Mouse (Mus musculus) embryonic facial prominence, embryonic 14.5 days (tissue): ENCODE results near the gene Snrnp25. TPM values are rescaled to one million over a fixed set of nuclear protein-coding genes. Genes with fewer than 3 reads are reported as not detected.

Source experiments
- ATAC-seq: fragments of 200-750 bp; cut with Nextera tagmentation; 2 replicates; pipeline ENCODE4 v1.8.0; 2017; ENCODE audit warnings: low read depth, moderate number of reproducible peaks, moderate TSS enrichment
- DNase-seq: peaks from one replicate; pipeline ENCODE4 v3.0.0-alpha.2; 2015; ENCODE audit warnings: low spot score
- H3K27ac ChIP-seq: fragments of 300-500 bp; sonication (generic); replicated peaks from 2 replicates; pipeline ENCODE4 v1.5.1; 2014; ENCODE audit warnings: low read depth, mild to moderate bottlenecking, low read length, moderate library complexity
- H3K27me3 ChIP-seq: fragments of 300-500 bp; sonication (generic); replicated peaks from 2 replicates; pipeline ENCODE4 v1.6.1; 2014; ENCODE audit warnings: low read length; ENCODE audit not compliant: control insufficient read depth, insufficient read depth
- H3K36me3 ChIP-seq: fragments of 300-500 bp; sonication (generic); 2 replicates; pipeline ENCODE4 v1.6.1; 2014; ENCODE audit warnings: low read length, mixed read lengths; ENCODE audit not compliant: control insufficient read depth, insufficient read depth
- H3K4me1 ChIP-seq: fragments of 300-500 bp; sonication (generic); 2 replicates; pipeline ENCODE4 v1.6.1; 2014; ENCODE audit warnings: antibody characterized with exemption, low read length; ENCODE audit not compliant: control insufficient read depth, insufficient read depth
- H3K4me2 ChIP-seq: fragments of 300-500 bp; sonication (generic); 2 replicates; pipeline ENCODE4 v1.6.1; 2014; ENCODE audit warnings: low read depth, mild to moderate bottlenecking, low read length, moderate library complexity, mixed read lengths
- H3K4me3 ChIP-seq: fragments of 300-500 bp; sonication (generic); 2 replicates; pipeline ENCODE4 v1.5.1; 2014; ENCODE audit warnings: low read depth, mild to moderate bottlenecking, low read length
- H3K9ac ChIP-seq: fragments of 300-500 bp; sonication (generic); 2 replicates; pipeline ENCODE4 v1.6.1; 2014; ENCODE audit warnings: low read depth, mild to moderate bottlenecking, low read length, moderate library complexity, mixed read lengths
- H3K9me3 ChIP-seq: fragments of 300-500 bp; sonication (generic); 2 replicates; pipeline ENCODE4 v1.6.1; 2016; ENCODE audit warnings: low read length; ENCODE audit not compliant: control insufficient read depth
- WGBS: fragments of 180-500 bp; shearing (Covaris S2); extraction: QIAGEN DNeasy Blood & Tissue Kit; methylation state at CpG from one replicate; pipeline ENCODE4 v1.1.7; 2014; 5-methylcytosine and 5-hydroxymethylcytosine counted together
- polyA plus RNA-seq: library from polyadenylated mRNA; unstranded; fragments of >200 nt; fragmentation: Nextera tagmentation; extraction: Ambion mirVana; gene quantifications from 2 replicates; pipeline ENCODE4 v1.2.1, GENCODE M21; 2014

Snrnp25 gene
- polyA plus RNA-seq, 1 experiment from 2014 or later: 43.2 TPM

GRCm38 (mm10) chr11:32250880-32251763 is 45.9 kb downstream of the Snrnp25 start:
- H3K9me3 ChIP-seq: no peaks in the 10 kb centered on the region
- no peak overlapping the region for H3K4me3 ChIP-seq
- H3K36me3 ChIP-seq: peaks cover 61% of the 10 kb centered on the region
- DNase-seq: no peak
- H3K27me3 ChIP-seq: no peaks in the 10 kb centered on the region
- H3K9ac ChIP-seq: no peak overlapping the region
- no peak overlapping the region for H3K4me2 ChIP-seq
- ATAC-seq: no peak
- H3K4me1 ChIP-seq: no peaks in the 10 kb centered on the region
- 87% methylated on average over 8 of the region's 8 CpGs for WGBS
- no peak overlapping the region for H3K27ac ChIP-seq

- 95% methylated on average over 1 of the region's 1 CpGs for WGBS
Measured at GRCm38 (mm10) chr11:32253121-32253520, 47.9 kb downstream of the Snrnp25 start.

GRCm38 (mm10) chr11:32256146-32256545 is 50.9 kb downstream of the Snrnp25 start:
- ATAC-seq (no peak), DNase-seq (no peak)
- H3K27ac ChIP-seq: no peak overlapping the region
- no peak overlapping the region for H3K4me2 ChIP-seq
- H3K9me3 ChIP-seq: no peaks in the 10 kb centered on the region
- WGBS: 100% methylated on average over 1 of the region's 1 CpGs
- H3K36me3 ChIP-seq: peaks cover 45% of the 10 kb centered on the region
- H3K9ac ChIP-seq: no peak overlapping the region
- no peaks in the 10 kb centered on the region for H3K4me1 ChIP-seq
- no peaks in the 10 kb centered on the region for H3K27me3 ChIP-seq
- H3K4me3 ChIP-seq: no peak overlapping the region

More at GRCm38 (mm10) chr11:32253121-32253520, 47.9 kb downstream of the Snrnp25 start:
- Histone ChIP-seq H3K4me1 (no peaks in the 10 kb centered on the region), H3K4me3 (no peak overlapping the region), H3K36me3 (peaks cover 42% of the 10 kb centered on the region), H3K4me2 (no peak overlapping the region), H3K27me3 (no peaks in the 10 kb centered on the region), H3K27ac (no peak overlapping the region), H3K9me3 (no peaks in the 10 kb centered on the region), H3K9ac (no peak overlapping the region)
- ATAC-seq (no peak), DNase-seq (no peak)

GRCm38 (mm10) chr11:32256566-32256965 is 51.4 kb downstream of the Snrnp25 start:
- H3K4me1 ChIP-seq: no peaks in the 10 kb centered on the region
- WGBS: 86% methylated on average over 3 of the region's 3 CpGs
- ATAC-seq: no peak
- DNase-seq: no peak
- H3K9ac ChIP-seq: no peak overlapping the region
- H3K27ac ChIP-seq: no peak overlapping the region
- no peaks in the 10 kb centered on the region for H3K9me3 ChIP-seq
- no peak overlapping the region for H3K4me2 ChIP-seq
- H3K36me3 ChIP-seq: peaks cover 43% of the 10 kb centered on the region
- no peak overlapping the region for H3K4me3 ChIP-seq
- no peaks in the 10 kb centered on the region for H3K27me3 ChIP-seq

Other genes starting within 250 kb of the Snrnp25 start
- 0.10 TPM in 1 of 2 replicates, not detected in the other for gene 4930524B15Rik, start 239.8 kb upstream of the Snrnp25 start, polyA plus RNA-seq
- 3.7 and 4.2 TPM in 2 replicates for gene Nsg2, start 205.0 kb upstream of the Snrnp25 start, polyA plus RNA-seq
- 0.14 and 0.22 TPM in 2 replicates for gene Il9r, start 5.1 kb upstream of the Snrnp25 start, polyA plus RNA-seq
- 58.4 and 60.1 TPM in 2 replicates for gene Rhbdf1, start 16.9 kb downstream of the Snrnp25 start, polyA plus RNA-seq
- 29.7 and 34.1 TPM in 2 replicates for gene Mpg, start 21.1 kb downstream of the Snrnp25 start, polyA plus RNA-seq
- 22.3 and 27.0 TPM in 2 replicates for gene Nprl3, start 62.3 kb downstream of the Snrnp25 start, polyA plus RNA-seq
- gene Hba-x, start 71.0 kb downstream of the Snrnp25 start, polyA plus RNA-seq: 79.8 and 206 TPM in 2 replicates
- 6,016 and 7,188 TPM in 2 replicates for gene Hba-a1, start 78.1 kb downstream of the Snrnp25 start, polyA plus RNA-seq
- 1.2 and 1.7 TPM in 2 replicates for gene Hbq1b, start 81.5 kb downstream of the Snrnp25 start, polyA plus RNA-seq
- 15,250 and 18,270 TPM in 2 replicates for gene Hba-a2, start 91.1 kb downstream of the Snrnp25 start, polyA plus RNA-seq
- 1.0 and 1.8 TPM in 2 replicates for gene Hbq1a, start 94.7 kb downstream of the Snrnp25 start, polyA plus RNA-seq
- gene Sh3pxd2b, start 142.4 kb downstream of the Snrnp25 start, polyA plus RNA-seq: 28.7 and 31.3 TPM in 2 replicates
- gene Ubtd2, start 250.0 kb downstream of the Snrnp25 start, polyA plus RNA-seq: 86.4 and 95.9 TPM in 2 replicates